Mouse (Mus musculus) ovary, adult 18-20 months (tissue): Measurements from ENCODE around the gene Timeless.
"Not testable (repeated sequence)": the region's sequence is repeated elsewhere in the genome, so short reads cannot be mapped to it uniquely, and the experiment has no call there.

Experiments
- DNase-seq: peaks from one replicate; pipeline ENCODE4 v3.0.0; 2022; ENCODE audit warnings: low spot score, mixed read lengths

Gene Timeless

DNA sequence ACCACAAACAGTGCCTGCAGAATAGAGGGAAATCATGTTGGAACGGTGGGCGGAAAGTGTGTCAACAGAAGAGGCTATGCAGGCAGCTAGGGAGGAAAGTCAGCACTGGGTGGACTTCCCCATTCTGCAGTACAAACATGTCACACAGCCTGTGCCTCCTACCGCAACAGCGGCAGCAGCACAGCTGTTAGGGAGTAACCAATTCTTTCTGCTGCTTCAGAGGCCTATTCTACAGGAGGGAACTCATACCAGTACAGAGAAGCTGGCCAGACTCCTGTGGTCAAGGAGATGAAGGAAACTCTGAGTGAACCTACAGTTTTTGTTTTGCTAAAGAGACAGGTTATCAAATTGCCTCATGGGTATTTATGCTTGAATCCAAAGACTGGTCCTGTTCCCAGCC lies 27.1 kb downstream of the Timeless start:
- DNase-seq = no peak

GRCm38 (mm10) chr10:128259946-128260345 lies 28.1 kb downstream of the Timeless start:
- DNase-seq = no peak

DNA sequence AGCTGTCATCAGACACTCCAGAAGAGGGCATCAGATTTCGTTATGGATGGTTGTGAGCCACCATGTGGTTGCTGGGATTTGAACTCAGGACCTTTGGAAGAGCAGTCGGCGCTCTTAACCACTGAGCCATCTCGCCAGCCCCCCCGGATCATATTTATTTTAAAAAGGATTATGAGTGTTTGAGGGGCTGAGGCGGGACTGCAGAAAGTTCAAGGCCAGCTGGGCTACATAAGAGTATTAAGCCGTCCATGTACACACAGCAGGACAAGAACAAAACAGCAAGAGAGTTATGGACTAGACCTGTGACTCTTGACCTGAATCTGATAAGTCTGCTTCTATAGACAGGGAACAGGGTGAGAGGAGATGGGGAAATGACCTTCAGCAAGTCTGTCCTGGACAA lies 28.5 kb downstream of the Timeless start:
- DNase-seq = not testable (repeated sequence)

DNA sequence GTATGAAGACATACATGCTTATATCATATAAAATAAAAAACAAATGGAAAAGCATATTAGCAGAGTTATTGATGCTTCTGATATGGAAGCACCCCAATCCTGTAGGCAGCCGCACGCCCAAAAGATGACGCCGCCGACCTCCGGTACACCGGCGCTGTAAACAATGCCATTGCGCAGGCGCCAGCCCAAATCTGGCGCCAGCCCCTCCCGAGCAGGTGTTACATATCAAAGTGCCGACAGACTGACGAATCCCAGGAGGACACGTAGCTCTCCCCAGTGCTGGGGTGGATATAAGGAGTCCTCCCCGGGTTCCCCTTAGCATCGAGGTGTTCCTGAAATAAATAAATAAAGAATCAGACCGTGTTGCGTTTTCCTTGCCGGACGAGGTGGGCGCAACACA lies 30.4 kb downstream of the Timeless start:
- DNase-seq = no peak

GRCm38 (mm10) chr10:128263393-128264310 lies 31.8 kb downstream of the Timeless start:
- no peak for DNase-seq

DNA sequence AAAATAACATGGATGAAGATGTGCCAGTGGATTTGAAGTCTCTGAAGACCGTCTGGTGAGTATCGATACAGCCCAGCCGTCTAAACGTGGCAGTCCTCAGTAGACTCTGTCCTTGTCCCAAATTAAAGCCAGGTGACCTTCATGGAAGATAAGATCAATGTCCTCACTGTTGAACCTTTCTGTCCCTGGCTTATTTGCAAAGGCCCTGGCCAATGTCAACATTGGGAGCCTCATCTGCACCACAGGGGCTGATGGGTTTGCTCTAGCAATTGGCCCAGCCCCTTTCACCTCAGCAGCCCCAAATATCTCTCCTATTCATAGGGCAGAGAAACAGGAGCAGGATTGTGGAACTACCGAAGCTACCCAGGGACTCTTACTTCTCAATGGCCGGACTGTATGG lies 36.5 kb downstream of the Timeless start, which contains the start of gene Apof:
Gene Apof, plus strand, starts transcription at position 301 of the 400 bp plus-strand sequence.
- DNase-seq = no peak

- no peak for DNase-seq
These were observed 37.5 kb downstream of the Timeless start for GRCm38 (mm10) chr10:128269206-128269910.

DNA sequence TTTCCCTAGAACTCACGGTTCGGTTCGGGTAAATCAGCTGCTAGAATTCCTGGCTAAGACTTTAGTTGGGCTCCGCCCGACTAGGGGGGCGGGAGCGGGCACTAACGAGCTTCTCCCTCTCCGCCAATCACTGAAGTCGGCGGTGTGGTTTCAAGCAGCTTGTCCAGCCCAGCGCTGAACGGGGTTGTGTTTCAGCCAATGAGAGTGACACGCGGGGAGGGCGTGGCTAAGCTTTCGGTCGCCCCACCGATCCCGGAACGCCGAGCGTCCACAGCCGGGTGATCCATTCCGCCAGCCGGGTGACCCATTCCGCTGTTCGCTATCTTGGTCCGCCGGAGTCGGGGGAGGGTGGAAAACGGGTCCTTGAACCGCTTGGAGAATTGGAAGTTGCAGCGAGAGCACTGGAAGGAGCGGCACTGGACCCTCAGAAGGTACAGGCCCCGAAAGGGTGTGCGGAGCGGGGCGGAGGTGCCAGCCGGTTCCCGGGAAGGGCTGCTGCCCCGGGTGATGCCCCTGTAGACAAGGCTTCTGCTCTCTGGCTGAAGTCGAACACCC lies 38.5 kb downstream of the Timeless start, which contains the start of gene Stat2:
Gene Stat2, plus strand, starts transcription at position 273 of the 555 bp plus-strand sequence.
- peak; percentile 96 for DNase-seq

DNA sequence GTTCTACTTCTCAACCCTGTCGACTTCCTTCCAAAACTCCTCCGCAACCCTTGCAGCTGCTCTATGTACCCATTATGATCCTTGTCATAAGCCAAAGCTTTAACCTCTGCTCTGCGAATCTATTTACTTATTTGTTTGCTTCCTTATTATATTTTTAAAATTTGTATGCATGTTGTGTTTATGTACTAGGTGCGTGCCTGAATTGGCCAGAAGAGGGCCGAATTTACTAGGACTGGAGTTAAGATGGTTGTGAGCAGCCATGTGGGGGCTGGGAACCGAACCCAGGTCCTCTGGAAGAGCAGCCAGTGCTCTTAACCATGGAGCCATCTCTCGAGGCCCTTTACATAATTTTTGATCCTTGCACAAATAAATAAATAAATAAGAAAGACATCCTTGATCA lies 39.0 kb downstream of the Timeless start:
- no peak for DNase-seq

DNA sequence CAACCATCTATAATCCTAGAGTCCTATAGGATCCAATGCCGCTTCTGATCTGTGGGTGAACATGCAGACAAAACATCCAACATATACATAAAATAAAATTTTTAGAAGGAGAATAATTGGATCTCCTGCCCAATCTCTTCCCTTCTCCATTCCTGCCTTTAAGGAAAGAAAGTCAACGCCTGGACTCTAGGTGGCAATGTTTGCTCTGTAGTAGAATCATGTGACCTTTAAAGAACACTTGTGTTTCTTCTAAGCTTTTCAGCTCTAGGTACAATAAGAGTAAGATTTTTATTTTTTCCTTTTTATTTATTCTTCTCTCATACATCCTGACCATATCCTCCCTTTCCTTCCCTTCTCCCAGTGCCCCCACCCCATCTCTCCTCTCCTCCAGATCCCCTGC lies 40.0 kb downstream of the Timeless start:
- no peak for DNase-seq

DNA sequence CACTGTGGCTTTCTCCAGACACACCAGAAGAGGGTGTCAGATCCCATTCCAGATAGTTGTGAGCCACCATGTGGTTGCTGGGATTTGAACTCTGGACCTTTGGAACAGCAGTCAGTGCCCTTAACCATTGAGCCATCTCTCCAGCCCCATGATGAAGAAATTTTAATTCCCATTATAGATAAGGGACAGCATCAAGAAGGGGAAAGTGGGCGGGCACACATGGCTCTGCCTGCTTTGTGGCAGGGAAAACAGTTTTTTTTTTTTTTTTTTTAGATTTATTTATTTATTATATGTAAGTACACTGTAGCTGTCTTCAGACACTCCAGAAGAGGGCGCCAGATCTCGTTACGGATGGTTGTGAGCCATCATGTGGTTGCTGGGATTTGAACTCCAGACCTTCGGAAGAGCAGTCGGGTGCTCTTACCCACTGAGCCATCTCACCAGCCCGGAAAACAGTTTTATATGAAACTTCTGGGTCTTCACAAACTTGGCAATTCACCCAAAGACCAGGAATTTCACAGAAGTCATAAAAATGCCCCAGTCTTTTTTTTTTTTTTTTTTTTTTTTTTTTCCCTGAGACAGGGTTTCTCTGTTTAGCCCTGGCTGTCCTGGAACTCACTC lies 41.1 kb downstream of the Timeless start:
- DNase-seq = not testable (repeated sequence)

- DNase-seq = not testable (repeated sequence)
These were observed 43.5 kb downstream of the Timeless start for GRCm38 (mm10) chr10:128275374-128275773.

DNA sequence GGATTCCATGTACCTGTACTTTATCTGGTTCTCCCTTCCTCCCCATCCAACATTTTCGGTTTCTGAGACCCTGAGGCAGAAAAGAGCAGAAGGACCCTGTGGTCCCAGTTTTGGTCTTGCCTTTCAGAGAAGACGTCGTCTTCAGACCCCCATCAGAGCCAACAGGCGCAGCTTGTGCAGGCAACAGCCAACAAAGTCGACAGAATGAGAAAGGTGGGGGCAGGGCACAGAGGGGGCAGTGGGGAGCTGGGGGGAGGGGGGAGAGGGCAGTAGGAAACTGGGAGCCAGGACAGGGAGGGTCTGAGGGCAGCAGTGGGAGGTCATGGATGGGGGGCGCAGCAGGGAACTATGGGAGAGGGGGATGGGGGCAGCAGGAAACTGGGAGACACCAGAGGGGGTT lies 46.3 kb downstream of the Timeless start:
- no peak for DNase-seq

- no peak for DNase-seq
These were observed 49.1 kb downstream of the Timeless start for GRCm38 (mm10) chr10:128280943-128281342.

DNA sequence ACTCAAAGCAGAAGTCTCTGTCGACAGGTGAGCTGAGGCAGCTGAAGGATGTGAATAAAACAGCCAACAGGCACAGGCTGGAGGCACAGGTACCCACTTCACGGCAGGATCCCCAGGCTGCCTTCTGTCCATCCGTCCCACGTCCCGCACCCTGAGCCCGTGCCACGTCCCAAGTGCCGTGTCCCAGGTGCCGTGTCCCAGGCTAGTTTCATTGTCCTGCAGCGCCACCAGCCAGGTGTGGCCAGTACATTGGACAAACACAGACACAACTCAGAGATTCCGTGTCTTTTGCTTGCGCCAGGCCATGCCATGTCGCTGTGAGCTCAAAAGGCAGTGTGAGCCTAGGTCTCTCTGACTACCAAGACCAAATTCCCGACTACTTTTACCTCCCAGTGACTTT lies 49.8 kb downstream of the Timeless start:
- DNase-seq = no peak

DNA sequence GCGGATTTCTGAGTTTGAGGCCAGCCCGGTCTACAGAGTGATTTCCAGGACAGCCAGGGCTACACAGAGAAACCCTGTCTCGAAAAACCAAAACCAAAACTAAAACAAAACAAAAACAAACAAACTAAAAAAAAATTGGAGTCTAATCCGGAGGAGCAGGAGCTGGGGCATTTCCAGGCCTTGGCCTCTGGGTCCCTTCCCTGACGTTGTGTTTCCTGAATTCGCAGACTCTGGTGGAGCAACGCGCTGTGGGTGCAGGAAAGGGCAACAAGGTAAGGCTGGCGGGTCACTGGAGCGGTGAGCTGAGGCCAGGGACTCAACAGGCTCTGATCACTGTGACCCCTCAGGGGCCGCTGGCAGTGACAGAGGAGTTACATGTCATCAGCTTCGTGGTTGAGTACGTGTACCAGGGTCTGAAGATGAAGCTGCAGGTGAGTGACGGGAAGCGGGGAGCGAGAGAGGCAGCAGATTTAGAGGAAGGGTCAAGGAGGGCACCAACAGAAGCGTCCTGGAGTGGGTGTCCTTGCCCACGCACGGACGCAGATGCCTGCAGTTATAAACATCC lies 51.1 kb downstream of the Timeless start:
- no peak for DNase-seq

GRCm38 (mm10) chr10:128283604-128284579 lies 52.0 kb downstream of the Timeless start:
- no peak for DNase-seq

GRCm38 (mm10) chr10:128290594-128290993 lies 58.7 kb downstream of the Timeless start:
- not testable (repeated sequence) for DNase-seq

DNA sequence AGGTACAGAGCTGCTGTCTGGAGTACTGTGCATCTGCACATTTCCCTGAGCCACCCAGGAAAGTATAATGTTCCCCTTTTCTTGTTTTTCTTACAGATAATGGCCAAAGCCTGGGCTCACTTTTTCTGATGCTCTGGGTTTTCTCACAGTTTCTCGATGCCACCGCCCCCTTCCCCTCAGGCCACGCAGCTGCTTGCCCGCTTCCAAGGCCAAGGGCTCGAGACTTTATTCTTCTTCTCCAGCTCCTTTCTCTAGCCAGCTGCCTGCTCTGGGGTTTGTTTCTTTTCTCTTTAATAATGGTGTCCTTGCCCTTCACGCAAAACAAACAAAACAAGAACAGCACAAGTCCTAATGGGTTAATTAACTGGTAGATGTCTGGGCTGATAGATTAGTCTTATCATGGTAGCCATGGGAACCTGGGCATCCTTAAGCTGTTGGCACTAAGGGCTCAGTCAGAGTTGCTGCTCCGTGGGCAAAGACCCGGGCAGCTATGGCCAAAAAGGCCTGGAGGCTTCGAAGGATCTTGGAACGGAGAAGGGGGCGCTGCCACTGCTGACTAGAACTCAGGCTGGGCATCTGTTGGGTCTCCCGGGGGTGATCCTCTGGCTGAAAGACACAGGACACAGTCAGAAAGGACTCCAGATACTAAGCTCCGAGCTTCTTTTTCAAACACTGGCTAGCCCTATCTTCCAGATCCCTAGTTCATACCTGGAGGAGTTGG lies 64.7 kb downstream of the Timeless start:
- no peak for DNase-seq

GRCm38 (mm10) chr10:128297221-128297620 lies 65.4 kb downstream of the Timeless start:
- no peak for DNase-seq
